Mouse (Mus musculus) right cerebral cortex, adult 2 months (tissue): Measurements from ENCODE around the gene Vmn1r66.
"Not testable (repeated sequence)": the region's sequence is repeated elsewhere in the genome, so short reads cannot be mapped to it uniquely, and the experiment has no call there.

Experiments used
- DNase-seq, 2 experiments: peaks; one replicate each; pipeline ENCODE4 v3.0.0; 2021 to 2022; ENCODE audit warnings: low spot score in 2 of 2

Gene Vmn1r66

DNA sequence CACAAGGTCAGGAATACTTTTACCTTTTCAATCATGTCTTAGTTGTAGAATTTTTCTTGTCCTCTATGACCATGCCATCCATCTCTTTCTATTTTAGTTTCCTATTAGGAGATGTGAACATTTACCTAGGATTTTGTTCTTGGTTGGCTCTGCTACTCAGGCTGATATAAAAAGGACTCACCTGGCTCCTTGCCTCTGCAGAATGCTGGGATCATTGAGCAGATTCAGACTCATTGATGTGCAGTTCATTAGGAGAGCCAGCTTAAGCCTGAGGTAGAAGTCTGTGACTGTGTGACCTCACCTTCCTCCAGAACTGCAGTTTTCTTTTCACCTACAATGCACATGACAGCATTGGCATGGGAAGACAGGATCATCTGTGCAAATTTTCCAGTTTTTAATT is at the start of gene Vmn1r66:
TSS of gene Vmn1r66 (minus strand) at position 101 of the 400 bp plus-strand sequence.
- DNase-seq, result no peak

DNA sequence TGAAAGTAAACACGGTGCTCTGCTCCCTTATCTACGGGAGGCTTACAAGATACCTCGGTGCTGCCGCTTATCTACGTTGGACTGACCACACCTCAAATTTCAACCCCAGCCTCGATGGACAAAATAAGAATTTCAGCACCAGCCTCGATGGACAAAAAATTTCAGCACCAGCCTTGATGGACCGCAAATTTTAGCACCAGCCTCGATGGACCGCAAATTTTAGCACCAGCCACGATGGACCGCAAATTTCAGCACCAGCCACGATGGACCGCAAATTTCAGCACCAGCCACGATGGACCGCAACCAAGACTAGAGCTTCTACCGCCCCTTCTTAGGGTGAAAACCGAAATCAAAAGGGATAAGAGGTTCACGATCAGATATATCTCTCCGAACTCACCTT is 47.7 kb upstream of the Vmn1r66 start:
- not testable (repeated sequence) for DNase-seq

DNA sequence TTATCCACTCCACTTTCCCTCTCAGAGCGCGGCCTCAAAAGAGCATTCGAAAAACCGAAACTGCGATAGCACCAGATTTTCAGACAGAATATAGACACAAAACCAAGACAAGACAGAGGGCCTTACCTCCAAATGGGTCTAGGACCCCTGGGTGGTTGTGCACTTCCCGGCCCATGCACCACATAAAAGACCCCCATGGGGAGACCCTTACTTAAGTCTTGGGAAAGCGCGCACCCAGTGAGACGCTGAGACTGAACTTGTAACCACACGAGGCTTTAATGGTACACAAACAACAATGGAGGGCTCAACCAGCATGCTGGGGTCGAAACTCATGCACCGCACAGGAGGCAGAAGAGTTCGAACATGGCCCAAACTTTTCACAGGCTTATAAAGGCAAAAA is 25.7 kb downstream of the Vmn1r66 start:
- DNase-seq, result no peak

DNA sequence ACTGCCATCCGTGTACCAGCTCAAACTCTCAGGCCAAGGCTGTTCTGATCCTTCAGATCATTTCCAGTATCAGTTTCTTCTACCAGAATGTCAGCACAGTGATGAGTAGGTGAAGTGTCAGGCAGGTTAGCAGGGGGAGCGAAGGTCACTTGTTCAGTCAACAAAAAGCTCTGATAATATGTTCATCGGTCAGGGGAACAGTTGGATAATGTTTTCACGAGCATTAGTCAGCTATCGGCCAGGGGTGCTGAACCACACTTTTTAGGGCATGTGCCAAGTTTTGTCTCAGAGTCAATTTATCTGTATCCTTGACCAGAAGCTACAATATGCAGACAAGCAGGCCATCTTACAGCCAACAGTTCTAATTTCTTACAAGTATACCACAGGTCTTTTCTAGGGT is 28.7 kb downstream of the Vmn1r66 start:
- DNase-seq, result no peak
